9 mouse cellular contexts compared by ENCODE assay signal in genomic region chr11:25157135-25157860, GRCm38 (mm10).
DNase-seq lines count a peak whose midpoint lies in the region; ATAC-seq lines count a peak whose summit lies in the region.
"Had no signal": no experiment of that assay in that cellular context is flagged by ENCODE, and none has a peak within 500 bp of the region (broad histone marks: within the 10 kb centered on the region; RNA-seq: fewer than 3 reads in every experiment).

No protein-coding gene starts in this region.

- DNase-seq in left cerebral cortex, postnatal 4 days = peak; percentile 27
- DNase-seq in left cerebral cortex, adult 9 months (ENCODE audit: low spot score in 2 of 2) = no peak
- DNase-seq in forebrain, embryonic 10.5 days (ENCODE audit: extremely low spot score, low spot score) = no peak
- peak; percentile 46 for DNase-seq in hindbrain, embryonic 14.5 days (ENCODE audit: low spot score)
- peak; percentile 58 for DNase-seq in retina, embryonic 14.5 days (ENCODE audit: low spot score)
- DNase-seq in gastrocnemius, postnatal 14 days = no peak
- DNase-seq in cerebellum, adult 11 months = no peak
- DNase-seq: spleen, adult 18-20 months had no signal

- H3K36me3 ChIP-seq in forebrain, embryonic 10.5 days (replicated peaks) = no peaks in the 10 kb centered on the region
- no peaks in the 10 kb centered on the region for H3K36me3 ChIP-seq in hindbrain, embryonic 14.5 days (replicated peaks; ENCODE audit: control insufficient read depth, insufficient read depth)

- H3K4me3 ChIP-seq in forebrain, embryonic 10.5 days = peak overlapping the region; percentile 31
- peak overlapping the region; percentile 21 for H3K4me3 ChIP-seq in hindbrain, embryonic 14.5 days (replicated peaks; ENCODE audit: low read length)

- 0 out of 2 replicates have a peak, but pooled peaks cover 5% of the 10 kb centered on the region for H3K27me3 ChIP-seq in forebrain, embryonic 10.5 days (ENCODE audit: poor library complexity, severe bottlenecking)
- H3K27me3 ChIP-seq in hindbrain, embryonic 14.5 days (ENCODE audit: control insufficient read depth, insufficient read depth, low read length) = no peaks in the 10 kb centered on the region

- peak; percentile 84 for ATAC-seq in hindbrain, embryonic 14.5 days (ENCODE audit: low FRiP score)

- H3K9ac ChIP-seq in hindbrain, embryonic 14.5 days = peak overlapping the region; percentile 50
- H3K9ac ChIP-seq: liver, embryonic 14.5 days had no signal

- H3K4me2 ChIP-seq in hindbrain, embryonic 14.5 days (replicated peaks) = peak overlapping the region; percentile 52

- 20% methylated on average over 11 of the region's 11 CpGs for WGBS in forebrain, embryonic 10.5 days
- WGBS in hindbrain, embryonic 14.5 days = 19% methylated on average over 11 of the region's 11 CpGs

- no peak overlapping the region for H3K27ac ChIP-seq in forebrain, embryonic 10.5 days
- H3K27ac ChIP-seq in hindbrain, embryonic 14.5 days = peak overlapping the region; percentile 65
- H3K27ac ChIP-seq: liver, embryonic 14.5 days had no signal

- no peaks in the 10 kb centered on the region for H3K9me3 ChIP-seq in forebrain, embryonic 10.5 days
- no peaks in the 10 kb centered on the region for H3K9me3 ChIP-seq in hindbrain, embryonic 14.5 days (ENCODE audit: control insufficient read depth, low read length)

- intact Hi-C loops in left cerebral cortex, postnatal 4 days (cut with DNase I) = no loop called here
- intact Hi-C loops in gastrocnemius, postnatal 14 days (cut with DNase I; ENCODE audit: low total_unique reads) = no loop called here

- peaks cover 17% of the 10 kb centered on the region for H3K4me1 ChIP-seq in forebrain, embryonic 10.5 days
- H3K4me1 ChIP-seq in hindbrain, embryonic 14.5 days (replicated peaks; ENCODE audit: control insufficient read depth, insufficient read depth, low read length) = peaks cover 15% of the 10 kb centered on the region

Comparison
In these comparisons a context has a peak if more than half of its experiments do, and no peak if none do; other contexts are left out.
1. DNase-seq: peak in left cerebral cortex, postnatal 4 days (single experiment), hindbrain, embryonic 14.5 days (single experiment) and retina, embryonic 14.5 days (single experiment); none in left cerebral cortex, adult 9 months (0 of 2), forebrain, embryonic 10.5 days (single experiment), gastrocnemius, postnatal 14 days (single experiment) and cerebellum, adult 11 months (single experiment).